Mouse (Mus musculus) ES-E14 (cell line): ENCODE data around the gene Tmod4. TPM values are rescaled to one million over a fixed set of nuclear protein-coding genes. Genes with fewer than 3 reads are reported as not detected.

Experiments
- DNase-seq: peaks from one replicate; pipeline ENCODE4 v3.0.0-alpha.2; 2013; ENCODE audit warnings: low read depth, low spot score
- H3K27ac ChIP-seq: 2 replicates; pipeline ENCODE4 v1.5.1; 2012; ENCODE audit warnings: low read depth, mild to moderate bottlenecking, low read length, moderate library complexity, mixed read lengths; ENCODE audit not compliant: poor library complexity, insufficient read depth, severe bottlenecking
- H3K36me3 ChIP-seq: 2 replicates; pipeline ENCODE4 v1.6.1; 2012; ENCODE audit warnings: mild to moderate bottlenecking, low read length, moderate library complexity, mixed read lengths; ENCODE audit not compliant: control insufficient read depth, poor library complexity, insufficient read depth, severe bottlenecking
- H3K4me1 ChIP-seq, 2 experiments: fragments of 150-350 bp in 1 of 2; sonication (generic) in 1 of 2; 2 replicates each; pipeline ENCODE4 v1.6.1; 2012; ENCODE audit warnings: low read length in 2 of 2, mild to moderate bottlenecking in 1 of 2, mixed read lengths in 1 of 2; ENCODE audit not compliant: control insufficient read depth in 2 of 2, insufficient read depth in 2 of 2, poor library complexity in 1 of 2
- H3K4me3 ChIP-seq, 2 experiments: fragments of 150-350 bp in 1 of 2; sonication (generic) in 1 of 2; 2 replicates each; pipeline ENCODE4 v1.5.1; 2012; ENCODE audit warnings: low read length in 2 of 2, low read depth in 1 of 2, mild to moderate bottlenecking in 1 of 2, mixed read lengths in 1 of 2; ENCODE audit not compliant: insufficient read depth in 1 of 2, poor library complexity in 1 of 2, severe bottlenecking in 1 of 2
- H3K9ac ChIP-seq: 2 replicates; pipeline ENCODE4 v1.6.1; 2012; ENCODE audit warnings: low read depth, mild to moderate bottlenecking, low read length, mixed read lengths; ENCODE audit not compliant: poor library complexity, insufficient read depth, severe bottlenecking
- H3K9me3 ChIP-seq: fragments of 150-350 bp; sonication (generic); 2 replicates; pipeline ENCODE4 v1.6.1; 2012; ENCODE audit warnings: low read depth, mild to moderate bottlenecking, low read length; ENCODE audit not compliant: control insufficient read depth, insufficient read depth
- CHD2 ChIP-seq: IDR thresholded peaks from 2 replicates; pipeline ENCODE4 v1.6.1; 2014; ENCODE audit warnings: mild to moderate bottlenecking, low read depth, low read length, inconsistent platforms
- HCFC1 ChIP-seq: IDR thresholded peaks from 2 replicates; pipeline ENCODE4 v1.6.1; 2012; ENCODE audit warnings: low read length, inconsistent platforms, borderline replicate concordance; ENCODE audit not compliant: insufficient read depth
- MAFK ChIP-seq: IDR thresholded peaks from 2 replicates; pipeline ENCODE4 v1.6.1; 2014; ENCODE audit warnings: mild to moderate bottlenecking, low read depth, low read length, inconsistent platforms; ENCODE audit not compliant: insufficient read depth
- ZC3H11A ChIP-seq: IDR thresholded peaks from 2 replicates; pipeline ENCODE4 v1.6.1; 2012; ENCODE audit warnings: low read depth, mild to moderate bottlenecking, inconsistent platforms, low read length, borderline replicate concordance
- ZNF384 ChIP-seq: IDR thresholded peaks from 2 replicates; pipeline ENCODE4 v1.6.1; 2012; ENCODE audit warnings: low read depth, low read length, inconsistent platforms
- in situ Hi-C, 2 experiments: fragments of 600-800 bp; cut with MboI; formaldehyde crosslinking; loops; one replicate each; pipeline ENCODE4 v1.15.1; 2025; ENCODE audit warnings: low sequenced_read_pairs in 2 of 2, inconsistent platforms in 1 of 2; ENCODE audit not compliant: unreplicated experiment in 2 of 2
- total RNA-seq: library from RNA; depleted of rRNA; stranded (reverse); fragments of 300-350 nt; gene quantifications from 2 replicates; pipeline ENCODE4 v1.2.3, GENCODE M21; 2012

Tmod4 gene
- total RNA-seq, 1 experiment = 0.36 TPM

GRCm38 (mm10) chr3:95139586-95140288 lies 15.5 kb downstream of the Tmod4 start:
- DNase-seq = no peak
- Histone ChIP-seq H3K4me1 (peaks cover 3 to 17% of the 10 kb centered on the region in 2 experiments; a peak in 3 of 4 replicates), H3K9ac (peak overlapping the region; percentile 51), H3K4me3 (peak overlapping the region; percentile 31 to 47; a peak in 3 of 4 replicates), H3K36me3 (no peaks in the 10 kb centered on the region), H3K27ac (no peak overlapping the region), H3K9me3 (no peaks in the 10 kb centered on the region)
- in situ Hi-C loops = no loop called here
- TF ChIP-seq MAFK = no peak
- TF ChIP-seq ZC3H11A = no peak
- TF ChIP-seq HCFC1 = no peak
- no peak for TF ChIP-seq ZNF384
- TF ChIP-seq CHD2 = no peak

- H3K4me1 ChIP-seq = peaks cover 3 to 17% of the 10 kb centered on the region in 2 experiments; a peak in 3 of 4 replicates
- H3K4me3 ChIP-seq = peak overlapping the region; percentile 31 to 47
- no peak for DNase-seq
- H3K27ac ChIP-seq = no peak overlapping the region
- peak overlapping the region; percentile 51 for H3K9ac ChIP-seq
- no peaks in the 10 kb centered on the region for H3K36me3 ChIP-seq
- in situ Hi-C loops = no loop called here
- no peak for TF ChIP-seq ZC3H11A
- TF ChIP-seq CHD2 = no peak
- no peak for TF ChIP-seq HCFC1
- TF ChIP-seq MAFK = no peak
- TF ChIP-seq ZNF384 = no peak
- no peaks in the 10 kb centered on the region for H3K9me3 ChIP-seq
These were observed 16.0 kb downstream of the Tmod4 start for GRCm38 (mm10) chr3:95140289-95140595.

DNA sequence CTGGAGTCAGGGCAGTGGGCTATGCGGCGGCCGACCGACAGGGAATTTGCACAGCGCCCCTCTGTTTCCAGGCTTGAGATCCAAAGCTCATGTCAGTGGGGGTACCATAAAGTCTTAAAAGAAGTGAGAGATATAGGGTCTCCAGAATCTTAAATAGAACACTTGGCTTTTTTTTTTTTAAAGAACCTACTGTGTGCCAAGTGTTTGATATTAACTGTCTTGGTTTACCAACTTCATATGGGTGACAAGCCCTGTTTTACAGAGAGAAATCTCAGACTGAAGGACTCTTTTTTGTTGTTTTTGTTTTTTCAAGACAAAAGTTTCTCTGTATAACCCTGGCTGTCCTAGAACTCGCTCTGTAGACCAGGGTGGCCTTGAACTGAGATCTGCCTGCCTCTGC lies 16.5 kb downstream of the Tmod4 start:
- Histone ChIP-seq H3K27ac (no peak overlapping the region), H3K4me3 (peak overlapping the region; percentile 31 to 47), H3K9ac (peak overlapping the region; percentile 51), H3K9me3 (no peaks in the 10 kb centered on the region), H3K36me3 (no peaks in the 10 kb centered on the region), H3K4me1 (peaks cover 0 to 17% of the 10 kb centered on the region in 2 experiments; a peak in 2 of 4 replicates)
- TF ChIP-seq ZC3H11A (no peak), CHD2 (no peak), ZNF384 (no peak), MAFK (no peak), HCFC1 (no peak)
- in situ Hi-C loops = no loop called here
- no peak for DNase-seq

DNA sequence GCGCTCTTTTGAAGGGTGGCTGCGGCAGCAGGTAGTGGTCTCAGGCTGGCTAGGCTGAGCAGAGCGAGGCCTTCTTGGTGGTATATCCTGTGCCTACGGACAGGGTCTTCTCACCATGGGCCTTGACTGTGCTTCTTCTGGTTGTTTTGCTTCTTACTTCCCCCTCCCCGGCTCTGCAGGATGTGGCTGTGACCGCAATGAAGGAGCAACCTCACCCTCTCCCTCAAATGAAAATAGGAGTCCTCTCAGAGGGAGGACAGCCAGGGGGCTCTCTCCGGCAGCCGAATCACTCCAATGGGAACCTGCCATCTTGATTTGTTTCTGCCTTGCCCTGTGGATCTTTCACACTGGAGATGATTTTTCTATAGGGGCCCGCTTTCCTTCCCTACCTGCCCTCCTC lies 17.2 kb downstream of the Tmod4 start:
- H3K9me3 ChIP-seq = no peaks in the 10 kb centered on the region
- H3K9ac ChIP-seq = no peak overlapping the region
- H3K27ac ChIP-seq = no peak overlapping the region
- in situ Hi-C loops = no loop called here
- peaks cover 0 to 17% of the 10 kb centered on the region in 2 experiments; a peak in 2 of 4 replicates for H3K4me1 ChIP-seq
- TF ChIP-seq CHD2 (no peak), MAFK (no peak), ZC3H11A (no peak), HCFC1 (no peak), ZNF384 (no peak)
- no peak overlapping the region for H3K4me3 ChIP-seq
- no peaks in the 10 kb centered on the region for H3K36me3 ChIP-seq
- no peak for DNase-seq
